Mouse (Mus musculus) layer of hippocampus, postnatal 36 days (tissue): ENCODE measurements around the gene Isg20l2. TPM values are rescaled to one million over a fixed set of nuclear protein-coding genes. Genes with fewer than 3 reads are reported as not detected.
"Not testable (repeated sequence)": the region's sequence is repeated elsewhere in the genome, so short reads cannot be mapped to it uniquely, and the experiment has no call there.

Experiments
- DNase-seq, 2 experiments: peaks; one replicate each; pipeline ENCODE4 v3.0.0; 2022
- total RNA-seq, 2 experiments: library from RNA; stranded (reverse); gene quantifications; 2 replicates each; pipeline ENCODE4 v1.2.3; 2021

Isg20l2 gene
- 10 to 100 TPM; 15.0 TPM for total RNA-seq

GRCm38 (mm10) chr3:87930078-87930795 is at the start of gene Isg20l2, which contains the start of gene Rrnad1:
Gene Isg20l2 (plus strand): TSS chr3:87930314.
Gene Rrnad1 (minus strand): TSS chr3:87930717.
- peak; percentile 98 to 99 for DNase-seq

- no peak for DNase-seq
Observed at GRCm38 (mm10) chr3:87884291-87884690, 45.8 kb upstream of the Isg20l2 start.

GRCm38 (mm10) chr3:87884708-87885251 is 45.3 kb upstream of the Isg20l2 start:
- DNase-seq: peak; percentile 38 to 39

- DNase-seq: peak; percentile 93 to 94
Observed at GRCm38 (mm10) chr3:87885281-87886003, 44.7 kb upstream of the Isg20l2 start, which contains the start of gene Prcc. Gene Prcc (minus strand): TSS chr3:87885608.

GRCm38 (mm10) chr3:87886004-87886365 is 44.1 kb upstream of the Isg20l2 start:
- DNase-seq: no peak

- DNase-seq: no peak
Observed at GRCm38 (mm10) chr3:87886416-87886815, 43.7 kb upstream of the Isg20l2 start.

GRCm38 (mm10) chr3:87887400-87887799 is 42.7 kb upstream of the Isg20l2 start:
- DNase-seq: not testable (repeated sequence)

- no peak for DNase-seq
Observed at GRCm38 (mm10) chr3:87891481-87891880, 38.6 kb upstream of the Isg20l2 start.

- DNase-seq: no peak
Observed at GRCm38 (mm10) chr3:87893367-87893905, 36.7 kb upstream of the Isg20l2 start.

- no peak for DNase-seq
Observed at GRCm38 (mm10) chr3:87899266-87899665, 30.8 kb upstream of the Isg20l2 start.

GRCm38 (mm10) chr3:87899776-87900175 is 30.3 kb upstream of the Isg20l2 start:
- no peak for DNase-seq

GRCm38 (mm10) chr3:87901036-87901624 is 29.0 kb upstream of the Isg20l2 start:
- DNase-seq: no peak

GRCm38 (mm10) chr3:87901959-87902358 is 28.2 kb upstream of the Isg20l2 start:
- not testable (repeated sequence) for DNase-seq

- no peak for DNase-seq
Observed at GRCm38 (mm10) chr3:87903821-87904220, 26.3 kb upstream of the Isg20l2 start.

- peak; percentile 95 to 96 for DNase-seq
Observed at GRCm38 (mm10) chr3:87905880-87906485, 24.1 kb upstream of the Isg20l2 start, which contains the start of gene Hdgf. Gene Hdgf (plus strand): TSS chr3:87906321.

GRCm38 (mm10) chr3:87906601-87906980 is 23.5 kb upstream of the Isg20l2 start:
- DNase-seq: no peak

GRCm38 (mm10) chr3:87906981-87907857 is 22.9 kb upstream of the Isg20l2 start:
- peak; percentile 40 for DNase-seq

GRCm38 (mm10) chr3:87907906-87908305 is 22.2 kb upstream of the Isg20l2 start:
- DNase-seq: no peak

- DNase-seq: no peak
Observed at GRCm38 (mm10) chr3:87909381-87909780, 20.7 kb upstream of the Isg20l2 start.

- DNase-seq: no peak
Observed at GRCm38 (mm10) chr3:87909874-87910273, 20.2 kb upstream of the Isg20l2 start.

- peak; percentile 40 to 45 for DNase-seq
Observed at GRCm38 (mm10) chr3:87910573-87911141, 19.5 kb upstream of the Isg20l2 start.
